Mouse (Mus musculus) embryonic fibroblast, embryonic 13.5 days (primary cell): Measurements from ENCODE around the gene Gm10382.

Experiments used
- CTCF ChIP-seq: IDR thresholded peaks from 2 replicates; pipeline ENCODE4 v1.5.1; 2011; ENCODE audit warnings: mild to moderate bottlenecking, control low read depth, low read length, moderate library complexity, borderline replicate concordance; ENCODE audit not compliant: insufficient read depth
- POLR2A ChIP-seq: IDR thresholded peaks from 2 replicates; pipeline ENCODE4 v1.6.1; 2011; ENCODE audit warnings: low read depth, mild to moderate bottlenecking, control low read depth, low read length, moderate library complexity

GRCm38 (mm10) chr5:125402991-125403390, 13.9 kb downstream of the Gm10382 start:
- TF ChIP-seq POLR2A (no peak), CTCF (no peak)
